Mouse (Mus musculus) myocyte (in vitro differentiated cells): ENCODE measurements around the gene Ampd3. TPM values are rescaled to one million over a fixed set of nuclear protein-coding genes. Genes with fewer than 3 reads are reported as not detected.
A peak's percentile ranks its signal among the peaks of the same experiment; 100 is the strongest.

Experiments used
- H3K27me3 ChIP-seq: one replicate; pipeline ENCODE4 v1.6.1; 2011; ENCODE audit not compliant: control insufficient read depth, insufficient read depth, insufficient read length
- H3K36me3 ChIP-seq: one replicate; pipeline ENCODE4 v1.6.1; 2011; ENCODE audit not compliant: control insufficient read depth, insufficient read depth
- H3K4me2 ChIP-seq: one replicate; pipeline ENCODE4 v1.6.1; 2011; ENCODE audit warnings: low read depth, control low read depth
- H3K4me3 ChIP-seq: one replicate; pipeline ENCODE4 v1.5.1; 2011; ENCODE audit warnings: mild to moderate bottlenecking, control low read depth, moderate library complexity
- H3K79me2 ChIP-seq: one replicate; pipeline ENCODE4 v1.6.1; 2011; ENCODE audit not compliant: control insufficient read depth, insufficient read depth
- H3ac ChIP-seq: one replicate; pipeline ENCODE4 v1.6.1; 2011; ENCODE audit not compliant: control insufficient read depth, insufficient read length
- CEBPB ChIP-seq: IDR thresholded peaks from 2 replicates; pipeline ENCODE4 v1.6.1; 2011; ENCODE audit warnings: mild to moderate bottlenecking, moderate library complexity; ENCODE audit not compliant: poor library complexity, insufficient read depth, severe bottlenecking
- E2F4 ChIP-seq: IDR thresholded peaks from one replicate; pipeline ENCODE4 v1.6.1; 2011; ENCODE audit warnings: mild to moderate bottlenecking, control low read depth, moderate library complexity; ENCODE audit not compliant: insufficient read depth
- MAX ChIP-seq: IDR thresholded peaks from one replicate; pipeline ENCODE4 v1.6.1; 2011; ENCODE audit warnings: low read depth, mild to moderate bottlenecking, control low read depth
- MYOD1 ChIP-seq, 3 experiments: IDR thresholded peaks; one replicate each; pipeline ENCODE4 v1.6.1; 2011; ENCODE audit warnings: control low read depth in 2 of 3, low read depth in 2 of 3, mild to moderate bottlenecking in 2 of 3, moderate library complexity in 1 of 3; ENCODE audit not compliant: insufficient read length in 2 of 3, control insufficient read depth in 1 of 3
- MYOG ChIP-seq, 3 experiments: IDR thresholded peaks; one replicate each; pipeline ENCODE4 v1.6.1; 2011; ENCODE audit warnings: control low read depth in 2 of 3, low read depth in 2 of 3, mild to moderate bottlenecking in 2 of 3; ENCODE audit not compliant: insufficient read length in 2 of 3, control insufficient read depth in 1 of 3, insufficient read depth in 1 of 3
- POLR2A ChIP-seq: IDR thresholded peaks from one replicate; pipeline ENCODE4 v1.6.1; 2011; ENCODE audit warnings: low read depth, mild to moderate bottlenecking, control low read depth, moderate library complexity; ENCODE audit not compliant: insufficient read length
- POLR2AphosphoS2 ChIP-seq: IDR thresholded peaks from one replicate; pipeline ENCODE4 v1.6.1; 2011; ENCODE audit warnings: low read depth, control low read depth; ENCODE audit not compliant: insufficient read length
- REST ChIP-seq: IDR thresholded peaks from one replicate; pipeline ENCODE4 v1.6.1; 2011; ENCODE audit warnings: mild to moderate bottlenecking, control low read depth, moderate library complexity; ENCODE audit not compliant: insufficient read depth, insufficient read length
- SRF ChIP-seq: IDR thresholded peaks from one replicate; pipeline ENCODE4 v1.6.1; 2011; ENCODE audit warnings: low read depth; ENCODE audit not compliant: control insufficient read depth, insufficient read length
- TCF12 ChIP-seq: IDR thresholded peaks from one replicate; pipeline ENCODE4 v1.6.1; 2011; ENCODE audit warnings: mild to moderate bottlenecking, control low read depth; ENCODE audit not compliant: poor library complexity, insufficient read depth, severe bottlenecking
- TCF3 ChIP-seq: IDR thresholded peaks from one replicate; pipeline ENCODE4 v1.6.1; 2011; ENCODE audit warnings: low read depth, control low read depth; ENCODE audit not compliant: insufficient read length
- USF1 ChIP-seq: IDR thresholded peaks from one replicate; pipeline ENCODE4 v1.6.1; 2011; ENCODE audit warnings: low read depth, mild to moderate bottlenecking, control low read depth, moderate library complexity
- polyA plus RNA-seq: library from polyadenylated mRNA; unstranded; fragments of >200 nt; fragmentation: generic; extraction: Trizol; gene quantifications from one replicate; pipeline ENCODE4 v1.2.1, GENCODE M21; 2012; ENCODE audit warnings: missing spikeins

The Ampd3 gene
- polyA plus RNA-seq, 1 experiment: 8.2 TPM

GRCm38 (mm10) chr7:110782135-110782534 lies 14.1 kb downstream of the Ampd3 start:
- Histone ChIP-seq H3K79me2 (no peaks in the 10 kb centered on the region), H3K27me3 (no peaks in the 10 kb centered on the region), H3ac (no peak overlapping the region), H3K36me3 (no peaks in the 10 kb centered on the region), H3K4me3 (no peak overlapping the region), H3K4me2 (peak overlapping the region; percentile 48)
- TF ChIP-seq USF1 (no peak), TCF3 (no peak), CEBPB (no peak), POLR2AphosphoS2 (no peak), POLR2A (no peak), MYOG (IDR thresholded peaks at IDR 0.05; ENCODE audit: control insufficient read depth in 1 of 3, insufficient read depth in 1 of 3, insufficient read length in 2 of 3, low read depth in 2 of 3) (no peak), MYOD1 (IDR thresholded peaks at IDR 0.05; ENCODE audit: control insufficient read depth in 1 of 3, insufficient read length in 2 of 3, low read depth in 2 of 3) (no peak), MAX (no peak), SRF (no peak), REST (no peak), TCF12 (no peak), E2F4 (no peak)

GRCm38 (mm10) chr7:110782845-110783478 lies 15.0 kb downstream of the Ampd3 start:
- TF ChIP-seq SRF: peak; percentile 27
- TF ChIP-seq CEBPB: no peak
- peak overlapping the region; percentile 53 for H3K4me2 ChIP-seq
- no peaks in the 10 kb centered on the region for H3K36me3 ChIP-seq
- no peak overlapping the region for H3K4me3 ChIP-seq
- no peaks in the 10 kb centered on the region for H3K79me2 ChIP-seq
- no peaks in the 10 kb centered on the region for H3K27me3 ChIP-seq
- no peak overlapping the region for H3ac ChIP-seq

- H3K36me3 ChIP-seq: no peaks in the 10 kb centered on the region
- H3K4me2 ChIP-seq: peak overlapping the region; percentile 27
- H3K79me2 ChIP-seq: no peaks in the 10 kb centered on the region
- no peaks in the 10 kb centered on the region for H3K27me3 ChIP-seq
- TF ChIP-seq CEBPB (no peak), MYOD1 (IDR thresholded peaks at IDR 0.05; ENCODE audit: control insufficient read depth in 1 of 3, insufficient read length in 2 of 3, low read depth in 2 of 3) (peak; percentile 66 to 100 (median 100)), TCF12 (peak; percentile 79), TCF3 (peak; percentile 92), MAX (no peak), MYOG (IDR thresholded peaks at IDR 0.05; ENCODE audit: control insufficient read depth in 1 of 3, insufficient read depth in 1 of 3, insufficient read length in 2 of 3, low read depth in 2 of 3) (peak; percentile 84 to 97 (median 97)), POLR2AphosphoS2 (no peak), POLR2A (no peak), REST (no peak), USF1 (no peak), SRF (no peak), E2F4 (no peak)
- H3K4me3 ChIP-seq: no peak overlapping the region
- H3ac ChIP-seq: no peak overlapping the region
Measured at GRCm38 (mm10) chr7:110784965-110785364, 17.0 kb downstream of the Ampd3 start.

- no peak for TF ChIP-seq MAX
- TF ChIP-seq TCF12: no peak
- no peak for TF ChIP-seq SRF
- TF ChIP-seq USF1: no peak
- no peak for TF ChIP-seq POLR2A
- TF ChIP-seq TCF3: no peak
- TF ChIP-seq REST: no peak
- no peak for TF ChIP-seq E2F4
- no peak for TF ChIP-seq MYOD1 (IDR thresholded peaks at IDR 0.05; ENCODE audit: control insufficient read depth in 1 of 3, insufficient read length in 2 of 3, low read depth in 2 of 3)
- no peak for TF ChIP-seq MYOG (IDR thresholded peaks at IDR 0.05; ENCODE audit: control insufficient read depth in 1 of 3, insufficient read depth in 1 of 3, insufficient read length in 2 of 3, low read depth in 2 of 3)
- TF ChIP-seq CEBPB: no peak
- no peak for TF ChIP-seq POLR2AphosphoS2
- Histone ChIP-seq H3K36me3 (no peaks in the 10 kb centered on the region), H3K27me3 (no peaks in the 10 kb centered on the region), H3ac (no peak overlapping the region), H3K79me2 (no peaks in the 10 kb centered on the region), H3K4me3 (no peak overlapping the region), H3K4me2 (peak overlapping the region; percentile 25)
Measured at GRCm38 (mm10) chr7:110785741-110786146, 17.7 kb downstream of the Ampd3 start.

GRCm38 (mm10) chr7:110787310-110787709 lies 19.3 kb downstream of the Ampd3 start:
- no peak overlapping the region for H3K4me3 ChIP-seq
- H3ac ChIP-seq: no peak overlapping the region
- TF ChIP-seq POLR2A: no peak
- TF ChIP-seq SRF: no peak
- TF ChIP-seq TCF12: no peak
- H3K27me3 ChIP-seq: no peaks in the 10 kb centered on the region
- peak overlapping the region; percentile 15 for H3K4me2 ChIP-seq
- no peaks in the 10 kb centered on the region for H3K36me3 ChIP-seq
- no peaks in the 10 kb centered on the region for H3K79me2 ChIP-seq
